Comparison of ENCODE assay signal across 30 mouse cellular contexts in genomic region chr11:115854674-115855073, GRCm38 (mm10). TPM values are rescaled to one million over a fixed set of nuclear protein-coding genes. Genes with fewer than 3 reads are reported as not detected.
DNase-seq lines count a peak whose midpoint lies in the region; ATAC-seq and TF ChIP-seq lines count a peak whose summit lies in the region.
"Had no signal": no experiment of that assay in that cellular context is flagged by ENCODE, and none has a peak within 500 bp of the region (broad histone marks: within the 10 kb centered on the region; RNA-seq: fewer than 3 reads in every experiment).

No protein-coding gene starts in this region.

- intact Hi-C loops in left cerebral cortex, adult 2 months (cut with DNase I), result no loop called here
- intact Hi-C loops in left cerebral cortex, postnatal 4 days (cut with DNase I), result no loop called here

- TF ChIP-seq CTCF in left cerebral cortex, adult 2 months (IDR thresholded peaks at IDR 0.05), result no peak

- no peak for DNase-seq in frontal cortex, postnatal 14 days (ENCODE audit: low spot score in 2 of 2)
- peak; percentile 32 to 35 for DNase-seq in left cerebral cortex, adult 2 months (ENCODE audit: extremely low spot score in 1 of 2, low spot score in 2 of 2)
- no peak for DNase-seq in left cerebral cortex, postnatal 4 days
- DNase-seq in right cerebral cortex, postnatal 25 days, result peak; percentile 31
- DNase-seq in right cerebral cortex, postnatal 10 days (ENCODE audit: low spot score in 2 of 2), result no peak
- no peak for DNase-seq in heart, adult 9 months (ENCODE audit: low spot score in 2 of 2)
- no peak for DNase-seq in embryo, embryonic 10 days (ENCODE audit: low spot score)
- DNase-seq: adrenal gland, adult 8-10 months; cerebellum, adult 8-10 months; cerebellum, postnatal 25 days; gastrocnemius, adult 2 months; gastrocnemius, postnatal 36 days; heart, adult 18-20 months; heart, postnatal 4 days; kidney, adult 9 months; kidney, postnatal 10 days; layer of hippocampus, adult 9-11 months; liver, embryonic 13.5 days; lung, adult 18-20 months; lung, postnatal 4 days had no signal

- ATAC-seq in frontal cortex, adult (ENCODE audit: low TSS enrichment), result peak; percentile 74; the same call in 1 of the 2 replicates
- ATAC-seq: forebrain, embryonic 15.5 days; intestine, embryonic 16.5 days; lung, postnatal 0 days; midbrain, embryonic 13.5 days had no signal

- H3K4me3 ChIP-seq in left cerebral cortex, adult 2 months, result no peak overlapping the region
- H3K4me3 ChIP-seq: embryonic facial prominence, embryonic 12.5 days; forebrain, embryonic 10.5 days; forebrain, embryonic 15.5 days; gastrocnemius, adult 2 months; heart, embryonic 12.5 days; hindbrain, embryonic 13.5 days; liver, embryonic 13.5 days; midbrain, embryonic 13.5 days had no signal

- no peak overlapping the region for H3K27ac ChIP-seq in left cerebral cortex, adult 2 months
- H3K27ac ChIP-seq: embryonic facial prominence, embryonic 12.5 days; forebrain, embryonic 10.5 days; forebrain, embryonic 15.5 days; gastrocnemius, adult 2 months; hindbrain, embryonic 13.5 days; liver, embryonic 13.5 days; midbrain, embryonic 13.5 days had no signal

RNA-seq across cellular contexts. Expression of gene Myo15b, which starts 3.5 kb away (rescaled TPM):
- total RNA-seq in left cerebral cortex, adult 2 months (2021), result under 1 TPM; 0.36 to 0.79 TPM
- under 1 TPM in 1 of 2 experiments, not detected in 1; 0.28 TPM for total RNA-seq in left cerebral cortex, postnatal 4 days (2021)
- total RNA-seq: gastrocnemius, adult 2 months; gastrocnemius, postnatal 36 days; heart, adult 18-20 months; monocyte, adult 5-6 weeks had no signal

RNA-seq across cellular contexts. Expression of gene Llgl2, which starts 30.8 kb away (rescaled TPM):
- total RNA-seq in left cerebral cortex, adult 2 months (2021), result 1 to 10 TPM; 2.3 to 3.6 TPM
- total RNA-seq in left cerebral cortex, postnatal 4 days (2021), result 1 to 10 TPM; 1.1 to 2.4 TPM

RNA-seq across cellular contexts. Expression of gene Tsen54, which starts 40.1 kb away (rescaled TPM):
- total RNA-seq in left cerebral cortex, adult 2 months (2021), result 10 to 100 TPM; 12.4 to 14.2 TPM
- 10 to 100 TPM; 15.1 to 19.1 TPM for total RNA-seq in left cerebral cortex, postnatal 4 days (2021)

RNA-seq across cellular contexts. Expression of gene Caskin2, which starts 41.2 kb away (rescaled TPM):
- 10 to 100 TPM; 18.1 to 18.8 TPM for total RNA-seq in left cerebral cortex, adult 2 months (2021)
- total RNA-seq in left cerebral cortex, postnatal 4 days (2021), result 10 to 100 TPM; 13.4 to 14.5 TPM

RNA-seq across cellular contexts. Expression of gene Smim5, which starts 45.1 kb away (rescaled TPM):
- under 1 TPM in 1 of 2 experiments, not detected in 1; 0.52 TPM for total RNA-seq in left cerebral cortex, adult 2 months (2021)
- total RNA-seq in left cerebral cortex, postnatal 4 days (2021), result not detected

Comparison
In these comparisons a context has a peak if more than half of its experiments do, and no peak if none do; other contexts are left out.
1. DNase-seq: peak in left cerebral cortex, adult 2 months (2 of 2) and right cerebral cortex, postnatal 25 days (single experiment); none in frontal cortex, postnatal 14 days (0 of 2), left cerebral cortex, postnatal 4 days (single experiment), right cerebral cortex, postnatal 10 days (0 of 2), heart, adult 9 months (0 of 2) and embryo, embryonic 10 days (single experiment).